Mouse (Mus musculus) frontal cortex, adult 2 months (tissue): Measurements from ENCODE around the gene Osr1. TPM values are rescaled to one million over a fixed set of nuclear protein-coding genes. Genes with fewer than 3 reads are reported as not detected.

ENCODE experiments used
- DNase-seq, 2 experiments: peaks; one replicate each; pipeline ENCODE4 v3.0.0; 2022; ENCODE audit warnings: low spot score in 1 of 2; ENCODE audit errors: extremely low spot score in 1 of 2
- polyA plus RNA-seq: library from polyadenylated mRNA; depleted of rRNA; stranded (reverse); fragments of >200 nt; gene quantifications from 2 replicates; pipeline ENCODE4 v1.2.3, GENCODE M21; 2012; rRNA removed

The Osr1 gene
- 3.5 and 4.0 TPM in 2 replicates for polyA plus RNA-seq

- peak in 1 of 2 experiments; percentile 74 for DNase-seq
Measured at GRCm38 (mm10) chr12:9569971-9570370, at the start of gene Osr1. Osr1 (plus strand) TSS chr12:9570116.

DNA sequence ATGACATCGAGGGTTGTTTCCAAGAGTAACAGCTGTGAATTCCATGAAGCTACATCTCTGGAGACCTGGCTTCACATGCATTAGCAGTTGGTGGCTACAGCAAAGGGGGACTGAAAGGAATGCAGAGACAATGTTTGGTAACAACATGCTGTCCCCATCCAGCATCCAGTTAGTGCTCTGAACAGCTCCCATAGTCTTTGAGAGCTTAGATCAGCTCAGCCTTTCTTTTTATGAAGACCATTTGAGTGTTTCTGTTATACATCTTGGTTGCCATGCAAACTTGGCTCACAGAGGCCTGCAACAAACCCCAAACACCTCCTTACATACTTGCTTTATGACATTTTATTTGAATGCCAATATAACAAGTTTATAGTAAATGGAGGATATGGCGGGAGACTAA, 19.6 kb upstream of the Osr1 start:
- DNase-seq = no peak

- DNase-seq = no peak
Measured at GRCm38 (mm10) chr12:9564956-9565355, 5.0 kb upstream of the Osr1 start.

- no peak for DNase-seq
Measured at GRCm38 (mm10) chr12:9570496-9570995, 630 bp downstream of the Osr1 start.

GRCm38 (mm10) chr12:9571276-9571940, 1.5 kb downstream of the Osr1 start:
- no peak for DNase-seq

- DNase-seq = no peak
Measured at GRCm38 (mm10) chr12:9572022-9572421, 2.1 kb downstream of the Osr1 start.

DNA sequence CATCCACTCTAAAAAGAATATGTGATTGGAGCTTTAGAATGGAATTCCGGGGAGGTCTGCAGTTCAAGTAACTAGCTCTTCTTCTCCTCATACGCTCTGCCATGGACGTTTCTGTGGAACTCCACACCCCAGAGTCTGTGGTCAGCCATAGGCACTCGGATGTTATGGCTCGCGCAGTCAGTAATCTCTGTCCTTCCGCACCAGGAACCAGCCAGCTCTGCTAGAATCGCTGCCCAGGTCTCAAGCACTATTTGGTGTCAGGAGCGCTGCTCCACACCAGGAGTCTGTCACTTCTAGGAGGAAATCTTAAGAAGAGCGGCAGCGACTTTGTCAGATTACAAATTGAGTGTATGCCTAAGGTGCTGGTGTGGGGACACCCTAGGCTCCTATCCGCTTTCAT, 3.8 kb downstream of the Osr1 start:
- no peak for DNase-seq

DNA sequence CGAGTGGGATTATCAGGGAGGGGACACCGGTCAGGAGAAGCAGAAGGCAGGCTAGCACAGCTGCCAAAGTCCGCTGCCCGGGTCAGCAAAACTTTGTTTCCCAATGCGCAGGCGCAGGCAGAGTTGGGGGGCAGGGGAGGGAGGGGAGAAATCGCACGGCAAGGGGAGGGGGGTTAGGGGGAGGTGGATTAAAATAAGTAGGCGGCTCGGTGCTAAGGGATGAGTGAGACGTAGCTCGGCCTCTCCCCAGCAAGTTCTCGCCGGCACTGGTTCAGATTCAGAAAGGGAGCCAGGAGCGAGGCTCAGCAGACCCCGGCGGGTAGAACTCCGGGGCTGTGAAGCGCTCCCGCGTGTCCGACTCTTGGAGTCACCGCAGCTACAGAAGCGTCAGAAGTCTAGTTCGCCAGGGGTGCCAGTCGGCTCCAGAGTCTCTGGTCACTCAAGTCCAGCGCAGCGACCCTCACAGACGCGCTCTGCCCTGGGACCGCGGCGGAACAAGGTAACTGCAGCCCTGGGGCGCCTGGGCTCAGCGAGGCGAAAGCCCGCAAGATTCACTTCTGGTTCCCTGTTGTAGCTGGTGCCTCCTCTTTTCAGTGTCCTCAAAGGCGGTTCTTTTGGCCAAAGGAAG, 4.4 kb downstream of the Osr1 start:
- no peak for DNase-seq

DNA sequence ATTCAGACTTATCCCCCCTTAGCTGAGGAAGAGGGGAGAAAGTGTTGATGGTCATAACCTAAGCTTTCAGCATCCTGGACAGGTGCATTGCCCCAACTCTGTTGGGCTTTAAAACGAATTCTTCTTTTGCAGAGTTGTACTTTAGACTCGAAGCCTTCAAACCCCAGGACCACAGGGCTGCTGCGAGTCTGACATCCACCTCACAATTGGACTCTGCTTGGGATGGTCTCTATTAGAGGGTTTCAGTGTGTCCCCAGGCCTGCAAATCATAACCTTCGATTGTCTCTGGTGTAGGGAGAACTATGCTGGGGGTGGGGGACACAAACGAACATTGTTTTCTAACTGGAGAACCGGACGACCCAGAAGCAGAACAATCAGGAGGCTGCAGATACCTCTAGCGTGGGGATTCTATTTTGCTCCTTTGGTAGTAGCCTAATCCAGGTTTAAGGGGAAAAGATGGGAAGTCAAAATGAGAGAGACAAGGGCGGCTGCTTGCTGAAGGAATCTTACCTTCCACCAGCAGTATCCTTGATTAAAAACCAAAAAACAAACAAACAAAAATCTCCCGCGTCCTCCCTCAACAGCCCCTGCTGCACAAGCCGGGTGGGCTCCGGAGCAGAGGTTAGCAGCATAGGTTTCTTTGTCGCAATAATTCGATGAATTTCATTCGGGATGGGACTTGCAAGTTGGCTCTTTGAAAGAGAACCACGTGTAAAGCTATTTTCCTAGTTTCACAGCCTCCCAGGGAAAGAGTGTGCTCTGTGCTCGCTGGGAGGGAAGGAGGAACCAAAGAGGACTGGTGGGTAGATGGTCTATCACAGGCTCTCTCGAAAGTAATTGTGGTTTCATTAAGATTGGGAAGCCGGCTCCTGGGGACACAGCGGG, 5.5 kb downstream of the Osr1 start:
- no peak for DNase-seq

- DNase-seq = no peak
Measured at GRCm38 (mm10) chr12:9576043-9576538, 6.2 kb downstream of the Osr1 start.

GRCm38 (mm10) chr12:9577610-9578009, 7.7 kb downstream of the Osr1 start:
- DNase-seq = no peak

GRCm38 (mm10) chr12:9578591-9578990, 8.7 kb downstream of the Osr1 start:
- DNase-seq = no peak

DNA sequence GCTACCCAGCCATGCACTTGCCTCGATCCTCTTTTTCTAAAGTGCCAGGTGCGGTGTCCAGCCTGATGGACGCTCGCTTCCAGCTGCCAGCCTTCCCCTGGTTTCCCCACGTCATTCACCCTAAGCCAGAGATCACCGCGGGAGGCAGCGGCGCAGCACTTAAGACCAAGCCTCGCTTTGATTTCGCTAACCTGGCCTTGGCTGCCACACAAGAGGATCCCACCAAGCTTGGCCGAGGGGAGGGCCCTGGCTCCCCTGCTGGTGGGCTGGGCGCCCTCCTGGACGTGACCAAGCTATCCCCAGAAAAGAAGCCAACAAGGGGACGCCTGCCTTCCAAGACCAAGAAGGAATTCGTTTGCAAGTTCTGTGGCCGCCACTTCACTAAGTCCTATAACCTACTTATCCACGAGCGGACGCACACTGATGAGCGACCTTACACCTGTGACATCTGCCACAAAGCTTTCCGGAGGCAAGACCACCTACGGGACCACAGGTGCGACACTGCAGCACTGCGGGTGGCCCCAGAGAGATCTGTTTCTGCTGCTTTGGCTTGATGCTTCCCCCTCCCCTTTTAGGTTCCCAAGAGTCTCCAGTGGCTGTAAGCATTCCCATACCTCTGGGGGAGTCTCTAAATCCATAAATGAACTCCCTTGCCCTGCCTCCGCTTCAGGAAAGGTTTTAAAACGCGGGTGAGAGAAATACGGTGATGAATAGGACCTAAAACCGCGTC, 9.6 kb downstream of the Osr1 start:
- DNase-seq = no peak

- DNase-seq = no peak
Measured at GRCm38 (mm10) chr12:9580041-9580905, 10.4 kb downstream of the Osr1 start.

- DNase-seq = no peak
Measured at GRCm38 (mm10) chr12:9581011-9581410, 11.1 kb downstream of the Osr1 start.

DNA sequence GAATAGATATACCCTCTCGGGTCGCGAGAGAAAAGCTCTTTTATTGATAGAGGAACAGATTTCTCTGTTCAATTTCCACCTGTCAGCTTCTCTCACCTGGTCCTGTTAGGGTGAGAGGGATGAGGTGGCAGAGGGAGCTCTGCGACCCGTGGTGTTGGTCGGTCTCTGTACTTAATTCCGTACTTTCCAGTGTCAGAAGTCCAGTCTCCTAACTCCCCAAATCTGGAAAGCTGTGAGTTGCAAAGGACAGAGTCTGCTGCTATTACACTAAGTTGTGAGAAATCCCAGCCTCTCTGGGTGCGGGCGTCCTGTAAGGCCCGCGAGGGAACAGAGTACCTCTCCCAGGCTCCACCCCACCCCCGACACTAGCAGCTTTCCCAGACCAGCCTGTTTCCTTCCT, 11.6 kb downstream of the Osr1 start:
- DNase-seq = no peak

DNA sequence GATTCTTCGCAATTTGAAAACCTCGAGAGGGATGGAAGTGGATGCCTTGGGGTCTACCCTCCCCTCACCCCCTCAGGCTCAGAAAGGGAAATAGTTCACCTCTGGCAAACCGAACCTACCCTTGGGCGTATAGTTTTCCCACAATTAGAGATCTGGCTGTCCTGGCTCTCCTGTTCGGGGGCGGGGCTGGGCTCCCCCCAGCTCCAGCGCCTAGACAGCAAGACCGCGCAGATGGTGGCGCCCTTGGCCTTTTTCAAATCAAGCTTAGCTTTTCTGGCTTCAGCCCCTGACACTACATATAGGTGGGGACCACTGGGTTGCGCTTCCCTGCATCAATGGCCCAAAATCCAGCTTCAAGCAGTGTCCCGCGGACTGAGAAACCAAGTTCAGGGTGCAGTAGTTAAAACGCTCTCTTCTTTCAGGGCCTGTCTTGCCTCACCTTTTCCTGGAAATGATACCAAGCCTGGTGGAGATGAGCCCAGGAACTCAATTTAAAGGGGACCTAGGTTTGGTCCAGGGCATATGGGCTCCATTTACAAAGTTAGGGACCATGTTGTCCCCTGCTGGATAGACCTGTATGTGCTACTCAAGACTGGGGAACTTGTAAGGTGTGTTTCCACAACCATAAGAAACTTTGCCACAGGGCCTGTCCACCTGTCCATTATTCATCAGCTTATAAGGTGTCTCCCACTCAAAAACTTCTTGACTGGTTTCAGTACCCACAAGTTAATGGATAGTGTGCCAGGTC, 12.5 kb downstream of the Osr1 start:
- DNase-seq = no peak

- no peak for DNase-seq
Measured at GRCm38 (mm10) chr12:9583380-9583779, 13.5 kb downstream of the Osr1 start.
